Mouse (Mus musculus) midbrain, embryonic 16.5 days (tissue): ENCODE data around the gene Cfap97d1. TPM values are rescaled to one million over a fixed set of nuclear protein-coding genes. Genes with fewer than 3 reads are reported as not detected.
"Not testable (repeated sequence)": the region's sequence is repeated elsewhere in the genome, so short reads cannot be mapped to it uniquely, and the experiment has no call there.

Experiments used
- ATAC-seq: fragments of 200-750 bp; cut with Nextera tagmentation; 2 replicates; pipeline ENCODE4 v1.8.0; 2017; ENCODE audit warnings: moderate TSS enrichment
- H3K27ac ChIP-seq: fragments of 300-500 bp; sonication (generic); 2 replicates; pipeline ENCODE4 v1.5.1; 2014; ENCODE audit warnings: mild to moderate bottlenecking, low read length, mixed read lengths
- H3K27me3 ChIP-seq: fragments of 300-500 bp; sonication (generic); 2 replicates; pipeline ENCODE4 v1.6.1; 2014; ENCODE audit warnings: low read depth, low read length, mixed read lengths; ENCODE audit not compliant: control insufficient read depth, insufficient read depth
- H3K36me3 ChIP-seq: fragments of 300-500 bp; sonication (generic); 2 replicates; pipeline ENCODE4 v1.6.1; 2014; ENCODE audit warnings: mild to moderate bottlenecking, low read length, moderate library complexity, mixed read lengths; ENCODE audit not compliant: control insufficient read depth, insufficient read depth
- H3K4me1 ChIP-seq: fragments of 300-500 bp; sonication (generic); 2 replicates; pipeline ENCODE4 v1.6.1; 2014; ENCODE audit warnings: mild to moderate bottlenecking, low read length, mixed read lengths; ENCODE audit not compliant: control insufficient read depth, insufficient read depth
- H3K4me2 ChIP-seq: fragments of 300-500 bp; sonication (generic); 2 replicates; pipeline ENCODE4 v1.6.1; 2014; ENCODE audit warnings: mild to moderate bottlenecking, low read length, mixed read lengths
- H3K4me3 ChIP-seq: fragments of 300-500 bp; sonication (generic); 2 replicates; pipeline ENCODE4 v1.5.1; 2014; ENCODE audit warnings: low read depth, mild to moderate bottlenecking, low read length, moderate library complexity, mixed read lengths
- H3K9ac ChIP-seq: fragments of 300-500 bp; sonication (generic); 2 replicates; pipeline ENCODE4 v1.6.1; 2014; ENCODE audit warnings: low read depth, low read length, mixed read lengths
- H3K9me3 ChIP-seq: fragments of 300-500 bp; sonication (generic); replicated peaks from 2 replicates; pipeline ENCODE4 v1.6.1; 2014; ENCODE audit warnings: mild to moderate bottlenecking, low read length, mixed read lengths; ENCODE audit not compliant: control insufficient read depth, poor library complexity, severe bottlenecking
- WGBS: fragments of 180-500 bp; shearing (Covaris S2); extraction: QIAGEN DNeasy Blood & Tissue Kit; methylation state at CpG from one replicate; pipeline ENCODE4 v1.1.7; 2014; 5-methylcytosine and 5-hydroxymethylcytosine counted together
- polyA plus RNA-seq: library from polyadenylated mRNA; unstranded; fragments of >200 nt; fragmentation: Nextera tagmentation; extraction: Ambion mirVana; gene quantifications from 2 replicates; pipeline ENCODE4 v1.2.1, GENCODE M21; 2015

Cfap97d1 gene
- polyA plus RNA-seq, 1 experiment from 2014 or later = not detected

GRCm38 (mm10) chr11:101979140-101979539, 4.9 kb upstream of the Cfap97d1 start:
- H3K4me1 ChIP-seq = peaks cover 4% of the 10 kb centered on the region
- no peaks in the 10 kb centered on the region; the same call in 1 of the 2 replicates for H3K36me3 ChIP-seq
- H3K4me2 ChIP-seq = no peak overlapping the region
- no peaks in the 10 kb centered on the region for H3K27me3 ChIP-seq
- no peak overlapping the region for H3K27ac ChIP-seq
- no peak overlapping the region for H3K9ac ChIP-seq
- H3K4me3 ChIP-seq = no peak overlapping the region
- ATAC-seq = no peak
- 81% methylated on average over 5 of the region's 5 CpGs for WGBS
- H3K9me3 ChIP-seq = no peaks in the 10 kb centered on the region

- Histone ChIP-seq H3K9me3 (no peaks in the 10 kb centered on the region), H3K4me2 (no peak overlapping the region), H3K27me3 (no peaks in the 10 kb centered on the region), H3K4me3 (no peak overlapping the region), H3K4me1 (peaks cover 6% of the 10 kb centered on the region), H3K36me3 (no peaks in the 10 kb centered on the region; the same call in 1 of the 2 replicates), H3K9ac (no peak overlapping the region), H3K27ac (no peak overlapping the region)
- 80% methylated on average over 9 of the region's 9 CpGs for WGBS
- ATAC-seq = no peak
Observed at GRCm38 (mm10) chr11:101980603-101981157, 3.4 kb upstream of the Cfap97d1 start.

DNA sequence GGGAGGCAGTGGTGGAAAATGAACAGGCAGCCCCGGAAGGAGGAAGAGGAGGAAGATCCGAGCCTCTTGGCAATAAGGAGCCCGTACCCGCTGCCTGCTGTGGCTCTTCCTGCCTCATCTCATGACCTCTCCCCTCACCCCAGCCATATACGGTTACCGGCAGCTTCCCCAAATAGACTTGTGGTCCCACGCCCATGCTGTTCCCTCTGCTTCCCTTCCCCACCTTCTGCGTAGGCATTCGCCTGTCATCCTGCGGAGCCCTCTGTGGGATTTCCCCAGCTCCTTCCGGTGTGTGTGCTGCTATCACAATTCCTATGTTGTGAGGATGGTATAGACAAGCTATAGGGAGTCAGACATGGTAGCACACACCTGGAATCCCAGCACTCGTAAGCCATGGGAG, 2.2 kb upstream of the Cfap97d1 start:
- Histone ChIP-seq H3K9me3 (no peaks in the 10 kb centered on the region), H3K4me2 (no peak overlapping the region), H3K36me3 (no peaks in the 10 kb centered on the region; the same call in 1 of the 2 replicates), H3K27me3 (no peaks in the 10 kb centered on the region), H3K4me3 (no peak overlapping the region), H3K9ac (no peak overlapping the region), H3K27ac (no peak overlapping the region), H3K4me1 (peaks cover 6% of the 10 kb centered on the region)
- WGBS = 86% methylated on average over 11 of the region's 12 CpGs
- ATAC-seq = no peak

DNA sequence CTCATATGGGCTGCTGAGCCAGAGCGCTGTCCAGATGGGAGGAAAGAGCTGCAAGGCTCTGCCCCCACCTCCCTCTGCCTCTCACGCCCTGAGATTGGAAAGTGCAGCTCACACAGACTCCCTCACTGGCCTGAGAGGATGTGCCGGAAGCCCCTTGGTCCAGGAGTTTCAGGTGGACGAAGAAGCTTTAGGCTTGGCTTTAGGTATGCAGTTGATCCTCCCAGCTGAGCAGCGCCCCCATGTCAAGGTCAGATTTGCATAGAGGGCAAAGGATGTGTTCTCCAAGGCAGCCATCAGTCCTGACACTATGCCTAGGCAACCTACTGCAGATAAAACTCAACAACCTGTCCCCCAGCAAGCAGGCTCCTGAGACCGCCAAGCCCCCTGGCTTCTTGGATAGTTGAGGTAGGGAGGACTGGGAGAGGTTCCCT, 1.1 kb upstream of the Cfap97d1 start:
- Histone ChIP-seq H3K36me3 (no peaks in the 10 kb centered on the region; the same call in 1 of the 2 replicates), H3K4me3 (no peak overlapping the region), H3K9ac (no peak overlapping the region), H3K9me3 (no peaks in the 10 kb centered on the region), H3K27ac (no peak overlapping the region), H3K4me1 (peaks cover 6% of the 10 kb centered on the region), H3K27me3 (no peaks in the 10 kb centered on the region), H3K4me2 (peak overlapping the region; percentile 93; the same call in 1 of the 2 replicates)
- no peak for ATAC-seq
- 60% methylated on average over 6 of the region's 6 CpGs for WGBS

- WGBS = 77% methylated on average over 10 of the region's 10 CpGs
- no peak for ATAC-seq
- Histone ChIP-seq H3K27me3 (no peaks in the 10 kb centered on the region), H3K36me3 (no peaks in the 10 kb centered on the region; the same call in 1 of the 2 replicates), H3K4me3 (peak overlapping the region; percentile 65; the same call in 1 of the 2 replicates), H3K4me1 (peaks cover 6% of the 10 kb centered on the region), H3K4me2 (peak overlapping the region; percentile 93), H3K9me3 (no peaks in the 10 kb centered on the region), H3K9ac (no peak overlapping the region), H3K27ac (0 out of 2 replicates have a peak overlapping the region, but pooled peaks have one; percentile 79)
Observed at GRCm38 (mm10) chr11:101983431-101983921, 603 bp upstream of the Cfap97d1 start.

DNA sequence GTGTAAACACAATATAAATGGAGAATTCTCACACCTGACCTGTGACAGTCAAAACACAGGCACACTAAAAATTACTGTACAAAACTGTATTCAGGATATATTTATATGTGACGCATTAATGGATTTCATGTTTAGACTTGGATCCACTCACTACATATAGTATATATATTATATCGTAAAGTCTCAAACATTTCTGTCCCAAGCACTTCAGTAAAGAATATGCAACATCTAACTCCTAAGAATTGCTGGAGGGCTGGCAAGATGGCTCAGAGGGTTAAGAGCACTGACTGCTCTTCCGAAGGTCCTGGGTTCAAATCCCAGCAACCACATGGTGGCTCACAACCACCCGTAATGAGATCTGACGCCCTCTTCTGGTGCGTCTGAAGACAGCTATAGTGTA, 1.4 kb downstream of the Cfap97d1 start:
- not testable (repeated sequence) for H3K9ac ChIP-seq, H3K36me3 ChIP-seq, H3K4me2 ChIP-seq, H3K27ac ChIP-seq, H3K4me3 ChIP-seq, H3K27me3 ChIP-seq, ATAC-seq, H3K4me1 ChIP-seq, H3K9me3 ChIP-seq
- WGBS = 71% methylated on average over 6 of the region's 6 CpGs

- WGBS = 5% methylated on average over 10 of the region's 10 CpGs
- Histone ChIP-seq H3K27ac (no peak overlapping the region), H3K27me3 (no peaks in the 10 kb centered on the region), H3K9me3 (no peaks in the 10 kb centered on the region), H3K4me2 (no peak overlapping the region), H3K4me1 (peaks cover 6% of the 10 kb centered on the region), H3K36me3 (no peaks in the 10 kb centered on the region), H3K4me3 (no peak overlapping the region), H3K9ac (no peak overlapping the region)
- ATAC-seq = no peak
Observed at GRCm38 (mm10) chr11:101985990-101986389, 1.9 kb downstream of the Cfap97d1 start.

GRCm38 (mm10) chr11:101986913-101987312, 2.8 kb downstream of the Cfap97d1 start, which contains the start of gene Dusp3:
Dusp3 (minus strand) TSS chr11:101987013.
- H3K27me3 ChIP-seq = no peaks in the 10 kb centered on the region
- ATAC-seq = no peak
- H3K27ac ChIP-seq = no peak within 1 kb of the TSS
- peaks cover 6% of the 10 kb centered on the region for H3K4me1 ChIP-seq
- no peak within 1 kb of the TSS for H3K9ac ChIP-seq
- H3K36me3 ChIP-seq = no peaks in the 10 kb centered on the region
- 82% methylated on average over 3 of the region's 3 CpGs for WGBS
- no peaks in the 10 kb centered on the region for H3K9me3 ChIP-seq
- no peak within 1 kb of the TSS for H3K4me3 ChIP-seq
- H3K4me2 ChIP-seq = no peak within 1 kb of the TSS

- WGBS = 87% methylated on average over 3 of the region's 3 CpGs
- Histone ChIP-seq H3K27me3 (no peaks in the 10 kb centered on the region), H3K4me3 (no peak overlapping the region), H3K9ac (no peak overlapping the region), H3K4me1 (no peaks in the 10 kb centered on the region), H3K9me3 (no peaks in the 10 kb centered on the region), H3K4me2 (no peak overlapping the region), H3K36me3 (no peaks in the 10 kb centered on the region), H3K27ac (no peak overlapping the region)
- no peak for ATAC-seq
Observed at GRCm38 (mm10) chr11:101990244-101990643, 6.2 kb downstream of the Cfap97d1 start.
